Mouse (Mus musculus): ENCODE measurements around the gene Cys1. TPM values are rescaled to one million over a fixed set of nuclear protein-coding genes. Genes with fewer than 3 reads are reported as not detected.

The Cys1 gene
- polyA plus RNA-seq, 1 experiment from 2014 or later = 1.0 TPM

Other genes starting within 250 kb of the Cys1 start
- gene Taf1b, start 183.5 kb downstream of the Cys1 start, polyA plus RNA-seq (2016; fragmentation: Nextera tagmentation; extraction: Ambion mirVana) = 23.9 and 25.4 TPM in 2 replicates
- 3.9 and 4.5 TPM in 2 replicates for gene Grhl1, start 109.5 kb downstream of the Cys1 start, polyA plus RNA-seq (2016; fragmentation: Nextera tagmentation; extraction: Ambion mirVana)
- 20.6 and 21.6 TPM in 2 replicates for gene Klf11, start 30.5 kb downstream of the Cys1 start, polyA plus RNA-seq (2016; fragmentation: Nextera tagmentation; extraction: Ambion mirVana)
- 280 and 281 TPM in 2 replicates for gene Rrm2, start 26.4 kb upstream of the Cys1 start, polyA plus RNA-seq (2016; fragmentation: Nextera tagmentation; extraction: Ambion mirVana)
- 35.8 and 37.1 TPM in 2 replicates for gene Mboat2, start 149.1 kb upstream of the Cys1 start, polyA plus RNA-seq (2016; fragmentation: Nextera tagmentation; extraction: Ambion mirVana)

Measured in heart, embryonic 12.5 days (tissue).